Mouse (Mus musculus) MEL (cell line): Measurements from ENCODE around the gene Snd1. TPM values are rescaled to one million over a fixed set of nuclear protein-coding genes. Genes with fewer than 3 reads are reported as not detected.

Experiments
- DNase-seq: peaks from one replicate; pipeline ENCODE4 v3.0.0; 2011; ENCODE audit warnings: low read depth, low spot score
- H3K27ac ChIP-seq: 2 replicates; pipeline ENCODE4 v1.5.1; 2012; ENCODE audit warnings: low read depth, mild to moderate bottlenecking, control low read depth, low read length, moderate library complexity; ENCODE audit not compliant: control insufficient read depth
- H3K27me3 ChIP-seq, 2 experiments: fragments of 150-350 bp in 1 of 2; sonication (generic) in 1 of 2; 2 replicates each; pipeline ENCODE4 v1.6.1; 2012; ENCODE audit warnings: low read length in 2 of 2, mild to moderate bottlenecking in 2 of 2, improper control_type of control experiment in 1 of 2, moderate library complexity in 1 of 2; ENCODE audit not compliant: insufficient read depth in 2 of 2, control insufficient read depth in 1 of 2
- H3K36me3 ChIP-seq, 2 experiments: 2 replicates each; pipeline ENCODE4 v1.6.1; 2012 to 2014; ENCODE audit warnings: low read length in 2 of 2, improper control_type of control experiment in 1 of 2, inconsistent platforms in 1 of 2, mild to moderate bottlenecking in 1 of 2; ENCODE audit not compliant: insufficient read depth in 2 of 2, control insufficient read depth in 1 of 2
- H3K4me1 ChIP-seq, 2 experiments: fragments of 150-350 bp in 1 of 2; sonication (generic) in 1 of 2; 2 replicates each; pipeline ENCODE4 v1.6.1; 2012; ENCODE audit warnings: low read length in 2 of 2, improper control_type of control experiment in 1 of 2, mild to moderate bottlenecking in 1 of 2; ENCODE audit not compliant: insufficient read depth in 2 of 2, control insufficient read depth in 1 of 2
- H3K4me3 ChIP-seq, 2 experiments: fragments of 150-350 bp in 1 of 2; sonication (generic) in 1 of 2; 2 replicates each; pipeline ENCODE4 v1.5.1; 2012; ENCODE audit warnings: low read depth in 2 of 2, low read length in 2 of 2, mild to moderate bottlenecking in 2 of 2, moderate library complexity in 2 of 2, control low read depth in 1 of 2, improper control_type of control experiment in 1 of 2; ENCODE audit not compliant: control insufficient read depth in 1 of 2, insufficient read depth in 1 of 2
- H3K79me2 ChIP-seq: 2 replicates; pipeline ENCODE4 v1.6.1; 2012; ENCODE audit warnings: mild to moderate bottlenecking, low read length, moderate library complexity; ENCODE audit not compliant: control insufficient read depth, poor library complexity, insufficient read depth
- H3K9ac ChIP-seq: 2 replicates; pipeline ENCODE4 v1.6.1; 2012; ENCODE audit warnings: low read depth, mild to moderate bottlenecking, control low read depth, low read length, moderate library complexity; ENCODE audit not compliant: control insufficient read depth, poor library complexity, severe bottlenecking
- H3K9me3 ChIP-seq: fragments of 150-350 bp; sonication (generic); replicated peaks from 2 replicates; pipeline ENCODE4 v1.6.1; 2012; ENCODE audit warnings: mild to moderate bottlenecking, low read length, improper control_type of control experiment, moderate library complexity; ENCODE audit not compliant: insufficient read depth
- BHLHE40 ChIP-seq: IDR thresholded peaks from 2 replicates; pipeline ENCODE4 v1.6.1; 2012; ENCODE audit warnings: low read depth, mild to moderate bottlenecking, inconsistent platforms, low read length, improper control_type of control experiment, borderline replicate concordance
- CHD1 ChIP-seq: IDR thresholded peaks from 2 replicates; pipeline ENCODE4 v1.6.1; 2012; ENCODE audit warnings: low read depth, mild to moderate bottlenecking, inconsistent platforms, low read length, improper control_type of control experiment
- CHD2 ChIP-seq: IDR thresholded peaks from 2 replicates; pipeline ENCODE4 v1.6.1; 2011; ENCODE audit warnings: low read length, improper control_type of control experiment
- CTCF ChIP-seq, 3 experiments: IDR thresholded peaks in 2 of 3; conservative IDR thresholded peaks in 1 of 3; 2 replicates each; pipeline ENCODE4 v1.5.1; 2011 to 2012; ENCODE audit warnings: low read length in 3 of 3, low read depth in 2 of 3, mild to moderate bottlenecking in 2 of 3, improper control_type of control experiment in 1 of 3, inconsistent platforms in 1 of 3, mixed read lengths in 1 of 3, moderate library complexity in 1 of 3; ENCODE audit not compliant: control insufficient read depth in 1 of 3, insufficient read depth in 1 of 3, poor library complexity in 1 of 3, severe bottlenecking in 1 of 3
- EP300 ChIP-seq, 2 experiments: IDR thresholded peaks; 2 replicates each; pipeline ENCODE4 v1.6.1; 2011; ENCODE audit warnings: improper control_type of control experiment in 2 of 2, low read length in 2 of 2, low read depth in 1 of 2, mild to moderate bottlenecking in 1 of 2
- ETS1 ChIP-seq: IDR thresholded peaks from 2 replicates; pipeline ENCODE4 v1.6.1; 2012; ENCODE audit warnings: low read depth, mild to moderate bottlenecking, inconsistent platforms, low read length, improper control_type of control experiment, moderate library complexity
- HCFC1 ChIP-seq: IDR thresholded peaks from 2 replicates; pipeline ENCODE4 v1.6.1; 2012; ENCODE audit warnings: low read depth, mild to moderate bottlenecking, inconsistent platforms, low read length, improper control_type of control experiment, moderate library complexity
- KAT2A ChIP-seq: conservative IDR thresholded peaks from 2 replicates; pipeline ENCODE4 v1.6.1; 2012; ENCODE audit warnings: low read depth, low read length, improper control_type of control experiment, inconsistent platforms
- MAFK ChIP-seq: IDR thresholded peaks from 2 replicates; pipeline ENCODE4 v1.6.1; 2011; ENCODE audit warnings: low read depth, mild to moderate bottlenecking, low read length, improper control_type of control experiment, borderline replicate concordance
- MAX ChIP-seq: IDR thresholded peaks from 2 replicates; pipeline ENCODE4 v1.6.1; 2011; ENCODE audit warnings: low read length, improper control_type of control experiment
- MAZ ChIP-seq: IDR thresholded peaks from 2 replicates; pipeline ENCODE4 v1.6.1; 2012; ENCODE audit warnings: low read depth, mild to moderate bottlenecking, inconsistent platforms, low read length, improper control_type of control experiment
- MXI1 ChIP-seq: IDR thresholded peaks from 2 replicates; pipeline ENCODE4 v1.6.1; 2011; ENCODE audit warnings: mild to moderate bottlenecking, low read depth, low read length, improper control_type of control experiment
- MYB ChIP-seq: IDR thresholded peaks from 2 replicates; pipeline ENCODE4 v1.6.1; 2011; ENCODE audit warnings: mild to moderate bottlenecking, low read depth, low read length, improper control_type of control experiment
- MYC ChIP-seq: IDR thresholded peaks from 2 replicates; pipeline ENCODE4 v1.6.1; 2011; ENCODE audit warnings: low read depth, mild to moderate bottlenecking, low read length, improper control_type of control experiment, moderate library complexity
- NELFE ChIP-seq: IDR thresholded peaks from 2 replicates; pipeline ENCODE4 v1.6.1; 2011; ENCODE audit warnings: low read depth, low read length, improper control_type of control experiment
- POLR2A ChIP-seq, 2 experiments: IDR thresholded peaks; 2 replicates each; pipeline ENCODE4 v1.6.1; 2011 to 2012; ENCODE audit warnings: low read length in 2 of 2, mild to moderate bottlenecking in 2 of 2, control low read depth in 1 of 2, improper control_type of control experiment in 1 of 2, low read depth in 1 of 2, moderate library complexity in 1 of 2; ENCODE audit not compliant: control insufficient read depth in 1 of 2, insufficient read depth in 1 of 2, poor library complexity in 1 of 2
- POLR2AphosphoS5 ChIP-seq: IDR thresholded peaks from 2 replicates; pipeline ENCODE4 v1.6.1; 2012; ENCODE audit warnings: low read depth, borderline replicate concordance, mild to moderate bottlenecking, inconsistent platforms, low read length, moderate library complexity, mixed read lengths
- RAD21 ChIP-seq: IDR thresholded peaks from 2 replicates; pipeline ENCODE4 v1.6.1; 2011; ENCODE audit warnings: mild to moderate bottlenecking, low read depth, low read length, improper control_type of control experiment
- RCOR1 ChIP-seq: IDR thresholded peaks from 2 replicates; pipeline ENCODE4 v1.6.1; 2012; ENCODE audit warnings: low read depth, mild to moderate bottlenecking, inconsistent platforms, low read length, improper control_type of control experiment
- SIN3A ChIP-seq: IDR thresholded peaks from 2 replicates; pipeline ENCODE4 v1.6.1; 2012; ENCODE audit warnings: low read length, improper control_type of control experiment, inconsistent platforms
- SMC3 ChIP-seq: IDR thresholded peaks from 2 replicates; pipeline ENCODE4 v1.6.1; 2011; ENCODE audit warnings: low read depth, low read length, improper control_type of control experiment
- TAL1 ChIP-seq: IDR thresholded peaks from 2 replicates; pipeline ENCODE4 v1.6.1; 2012; ENCODE audit warnings: mild to moderate bottlenecking, inconsistent platforms, low read length, moderate library complexity, mixed read lengths
- TBP ChIP-seq: IDR thresholded peaks from 2 replicates; pipeline ENCODE4 v1.8.0; 2011; ENCODE audit warnings: low read depth, low read length, improper control_type of control experiment
- TCF12 ChIP-seq: IDR thresholded peaks from 2 replicates; pipeline ENCODE4 v1.6.1; 2014; ENCODE audit warnings: low read depth, mild to moderate bottlenecking, inconsistent platforms, low read length, improper control_type of control experiment, moderate library complexity
- USF1 ChIP-seq: IDR thresholded peaks from 2 replicates; pipeline ENCODE4 v1.6.1; 2014; ENCODE audit warnings: low read depth, mild to moderate bottlenecking, inconsistent platforms, low read length, improper control_type of control experiment, moderate library complexity
- USF2 ChIP-seq, 2 experiments: IDR thresholded peaks; 2 replicates each; pipeline ENCODE4 v1.6.1; 2011 to 2012; ENCODE audit warnings: improper control_type of control experiment in 2 of 2, low read length in 2 of 2, borderline replicate concordance in 1 of 2, inconsistent platforms in 1 of 2, low read depth in 1 of 2, mild to moderate bottlenecking in 1 of 2; ENCODE audit not compliant: insufficient read depth in 1 of 2
- ZKSCAN1 ChIP-seq: IDR thresholded peaks from 2 replicates; pipeline ENCODE4 v1.6.1; 2012; ENCODE audit warnings: low read depth, mild to moderate bottlenecking, inconsistent platforms, low read length, improper control_type of control experiment, moderate library complexity
- ZMIZ1 ChIP-seq: IDR thresholded peaks from 2 replicates; pipeline ENCODE4 v1.6.1; 2012; ENCODE audit warnings: low read depth, mild to moderate bottlenecking, inconsistent platforms, low read length, improper control_type of control experiment, moderate library complexity
- ZNF384 ChIP-seq: IDR thresholded peaks from 2 replicates; pipeline ENCODE4 v1.6.1; 2012; ENCODE audit warnings: low read depth, mild to moderate bottlenecking, inconsistent platforms, low read length, improper control_type of control experiment
- polyA plus RNA-seq, 2 experiments: library from polyadenylated mRNA; stranded (reverse) in 1 of 2; unstranded in 1 of 2; fragments of >175 nt in 1 of 2; fragments of >200 nt in 1 of 2; gene quantifications; 2 replicates each; pipeline versions ENCODE4 v1.2.1 to v1.2.4; 2012; ENCODE audit warnings: low replicate concordance in 2 of 2, low read depth in 1 of 2; ENCODE audit not compliant: insufficient read length in 2 of 2, insufficient read depth in 1 of 2, missing spikeins in 1 of 2
- total RNA-seq: library from RNA; depleted of rRNA; stranded (reverse); fragments of 300-350 nt; gene quantifications from 2 replicates; pipeline ENCODE4 v1.2.3, GENCODE M21; 2012

The Snd1 gene
- total and polyA plus RNA-seq, 3 experiments, result 192 to 280 TPM; not detected in 1

DNA sequence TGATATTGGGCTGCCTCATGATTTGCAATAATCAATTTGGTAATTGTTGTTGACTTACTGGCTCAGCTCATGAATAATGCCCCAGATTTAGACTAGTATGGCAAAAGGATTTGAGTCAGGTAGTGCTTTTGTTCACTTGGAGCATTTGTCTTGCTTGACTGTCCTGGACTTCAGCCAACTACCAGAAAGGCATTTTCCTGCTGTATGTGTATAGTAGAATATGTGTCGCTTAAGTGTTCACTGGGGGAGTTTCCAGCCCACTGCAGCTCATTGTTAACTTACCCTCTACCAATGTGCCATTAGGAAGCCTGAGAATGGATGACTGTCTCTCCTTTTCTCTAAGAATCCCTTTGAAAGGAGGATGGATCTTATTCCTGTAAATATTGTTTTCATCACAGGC is 268.6 kb downstream of the Snd1 start:
- Histone ChIP-seq H3K9ac (no peak overlapping the region), H3K79me2 (no peaks in the 10 kb centered on the region), H3K4me1 (no peaks in the 10 kb centered on the region), H3K36me3 (peaks cover 0 to 15% of the 10 kb centered on the region in 2 experiments; a peak in 2 of 4 replicates), H3K27me3 (no peaks in the 10 kb centered on the region), H3K4me3 (no peak overlapping the region), H3K27ac (no peak overlapping the region), H3K9me3 (no peaks in the 10 kb centered on the region)
- DNase-seq, result no peak
- TF ChIP-seq RCOR1 (no peak), TCF12 (no peak), POLR2AphosphoS5 (no peak), MYB (no peak), CHD1 (no peak), MAX (no peak), POLR2A (IDR thresholded peaks at IDR 0.05; ENCODE audit: control insufficient read depth in 1 of 2, insufficient read depth in 1 of 2, low read depth in 1 of 2, low read length in 2 of 2, poor library complexity in 1 of 2) (no peak), ETS1 (no peak), EP300 (IDR thresholded peaks at IDR 0.05; ENCODE audit: low read depth in 1 of 2, low read length in 2 of 2) (no peak), TBP (no peak), ZKSCAN1 (no peak), HCFC1 (no peak), TAL1 (no peak), MAFK (no peak), KAT2A (no peak), CTCF (IDR thresholded peaks at IDR 0.05 in 2 of 3, conservative IDR thresholded peaks at IDR 0.05 in 1 of 3; ENCODE audit: control insufficient read depth in 1 of 3, insufficient read depth in 1 of 3, low read depth in 2 of 3, low read length in 3 of 3, poor library complexity in 1 of 3, severe bottlenecking in 1 of 3) (no peak), ZNF384 (no peak)

DNA sequence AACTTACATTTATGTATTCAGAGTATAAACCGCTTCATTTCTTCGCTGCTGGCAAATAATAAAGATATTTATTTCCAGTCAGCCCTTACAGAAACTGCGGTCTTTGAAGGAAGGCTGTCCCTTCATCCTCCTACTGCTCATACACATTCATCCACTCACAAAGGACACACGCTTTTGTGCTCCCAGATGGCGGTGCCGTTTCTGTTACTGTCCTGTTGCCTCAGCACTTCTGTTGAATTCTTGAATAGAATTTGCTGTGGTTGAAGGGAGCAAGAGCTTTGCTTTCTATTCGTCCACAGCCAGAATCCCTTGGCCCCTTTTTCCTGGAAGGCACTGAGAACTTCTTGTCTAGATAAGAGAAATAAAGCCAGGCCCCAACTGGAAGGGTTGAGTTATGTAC is 270.9 kb downstream of the Snd1 start:
- Histone ChIP-seq H3K9ac (no peak overlapping the region), H3K9me3 (no peaks in the 10 kb centered on the region), H3K36me3 (peaks cover 0 to 22% of the 10 kb centered on the region in 2 experiments; a peak in 2 of 4 replicates), H3K4me1 (no peaks in the 10 kb centered on the region), H3K27me3 (no peaks in the 10 kb centered on the region), H3K27ac (no peak overlapping the region), H3K79me2 (no peaks in the 10 kb centered on the region)
- no peak for DNase-seq
- no peak for TF ChIP-seq RAD21
- no peak for TF ChIP-seq TAL1
- no peak for TF ChIP-seq CHD1
- no peak for TF ChIP-seq BHLHE40
- TF ChIP-seq CTCF (IDR thresholded peaks at IDR 0.05 in 2 of 3, conservative IDR thresholded peaks at IDR 0.05 in 1 of 3; ENCODE audit: control insufficient read depth in 1 of 3, insufficient read depth in 1 of 3, low read depth in 2 of 3, low read length in 3 of 3, poor library complexity in 1 of 3, severe bottlenecking in 1 of 3), result no peak
- TF ChIP-seq NELFE, result no peak
- TF ChIP-seq HCFC1, result no peak
- no peak for TF ChIP-seq POLR2A (IDR thresholded peaks at IDR 0.05; ENCODE audit: control insufficient read depth in 1 of 2, insufficient read depth in 1 of 2, low read depth in 1 of 2, low read length in 2 of 2, poor library complexity in 1 of 2)
- no peak for TF ChIP-seq SIN3A
- TF ChIP-seq ZNF384, result no peak
- no peak for TF ChIP-seq MXI1
- TF ChIP-seq SMC3, result no peak
- TF ChIP-seq USF1, result no peak
- no peak for TF ChIP-seq ZMIZ1
- TF ChIP-seq MAZ, result no peak
- TF ChIP-seq TCF12, result no peak
- no peak for TF ChIP-seq CHD2
- TF ChIP-seq USF2 (IDR thresholded peaks at IDR 0.05; ENCODE audit: borderline replicate concordance in 1 of 2, insufficient read depth in 1 of 2, low read depth in 1 of 2, low read length in 2 of 2), result no peak
- no peak for TF ChIP-seq MYC
- TF ChIP-seq, all 39 proteins: peak for 0
- no peak overlapping the region for H3K4me3 ChIP-seq
